Comparison of ENCODE assay signal across 8 mouse cellular contexts in genomic region chr3:28780994-28781393, GRCm38 (mm10). TPM values are rescaled to one million over a fixed set of nuclear protein-coding genes. Genes with fewer than 3 reads are reported as not detected.
DNase-seq lines count a peak whose midpoint lies in the region; ATAC-seq and TF ChIP-seq lines count a peak whose summit lies in the region.

Gene Eif5a2, plus strand, starts transcription at chr3:28781276.

- H3K27me3 ChIP-seq in neural tube, embryonic 15.5 days (replicated peaks), result no peaks in the 10 kb centered on the region

- WGBS in lung, adult 2 months, result 3% methylated on average over 33 of the region's 46 CpGs
- 1% methylated on average over 46 of the region's 46 CpGs for WGBS in neural tube, embryonic 15.5 days

- no peak for TF ChIP-seq CTCF in layer of hippocampus, adult 2 months (conservative IDR thresholded peaks at IDR 0.05)
- no peak for TF ChIP-seq CTCF in lung, adult 2 months (IDR thresholded peaks at IDR 0.05; ENCODE audit: insufficient read depth, low read length)

- peak; percentile 100 for ATAC-seq in neural tube, embryonic 15.5 days (ENCODE audit: low FRiP score)

- H3K36me3 ChIP-seq in neural tube, embryonic 15.5 days, result no peaks in the 10 kb centered on the region

- H3K4me1 ChIP-seq in lung, adult 2 months (ENCODE audit: control insufficient read depth, insufficient read depth, low read length), result peaks cover 3% of the 10 kb centered on the region; the same call in 1 of the 2 replicates
- peaks cover 11% of the 10 kb centered on the region for H3K4me1 ChIP-seq in neural tube, embryonic 15.5 days

- peak within 1 kb of the TSS; percentile 91 for H3K4me3 ChIP-seq in layer of hippocampus, adult 2 months
- peak within 1 kb of the TSS; percentile 48 for H3K4me3 ChIP-seq in lung, adult 2 months (replicated peaks; ENCODE audit: extremely low read depth, low read depth, low read length)
- H3K4me3 ChIP-seq in neural tube, embryonic 15.5 days (replicated peaks), result peak within 1 kb of the TSS; percentile 86

- H3K27ac ChIP-seq in layer of hippocampus, adult 2 months, result peak within 1 kb of the TSS; percentile 52; the same call in 1 of the 2 replicates
- no peak within 1 kb of the TSS for H3K27ac ChIP-seq in neural tube, embryonic 15.5 days (replicated peaks)

- DNase-seq in MN1 (ENCODE audit: low spot score), result peak; percentile 96
- peak; percentile 91 for DNase-seq in cerebellum, adult 8-10 months
- DNase-seq in forelimb bud, embryonic 11.5 days (ENCODE audit: low read depth, low spot score), result peak; percentile 86
- DNase-seq in heart, postnatal 4 days, result peak; percentile 95
- peak; percentile 93 to 94 for DNase-seq in layer of hippocampus, adult 2 months (ENCODE audit: low spot score in 2 of 2)
- DNase-seq in lung, adult 2 months, result peak; percentile 87
- peak; percentile 98 for DNase-seq in testis, postnatal 10 days (ENCODE audit: low spot score)

- no peak for TF ChIP-seq POLR2A in lung, adult 2 months (IDR thresholded peaks at IDR 0.05; ENCODE audit: borderline replicate concordance, extremely low read depth, low read depth, low read length)

- peak within 1 kb of the TSS; percentile 64 for H3K9ac ChIP-seq in neural tube, embryonic 15.5 days (replicated peaks)

- no peaks in the 10 kb centered on the region for H3K9me3 ChIP-seq in neural tube, embryonic 15.5 days (replicated peaks)

- H3K4me2 ChIP-seq in neural tube, embryonic 15.5 days, result peak within 1 kb of the TSS; percentile 99

RNA-seq across cellular contexts. Expression of gene Eif5a2, which starts in this region (rescaled TPM):
- total RNA-seq in heart, postnatal 4 days (2021), result 1 to 10 TPM; 6.4 to 6.7 TPM
- total RNA-seq in layer of hippocampus, adult 2 months (2021), result 10 to 100 TPM; 30.5 to 31.8 TPM
- 1.4 and 2.0 TPM in 2 replicates for polyA plus RNA-seq in lung, adult 2 months (2012; rRNA removed)
- 9.6 and 10.1 TPM in 2 replicates for polyA plus RNA-seq in neural tube, embryonic 15.5 days (2015; fragmentation: Nextera tagmentation; extraction: Ambion mirVana)

Comparison
In these comparisons a context has a peak if more than half of its experiments do, and no peak if none do; other contexts are left out.
1. RNA of gene Eif5a2 (total RNA-seq): 30.5 to 31.8 TPM in layer of hippocampus, adult 2 months; 6.4 to 6.7 TPM in heart, postnatal 4 days; every median in the first group is over 4 times any median in the second.
2. Peak in every context shown above with its lines, with median percentiles within 50 percentile points of each other: DNase-seq and H3K4me3 ChIP-seq.